Mouse (Mus musculus): Measurements from ENCODE around the gene Masp2.
A peak's percentile ranks its signal among the peaks of the same experiment; 100 is the strongest.

Gene Masp2

GRCm38 (mm10) chr4:148601871-148602270 is 483 bp upstream of the Masp2 start:
- no peak for DNase-seq

- DNase-seq, result no peak
Observed at GRCm38 (mm10) chr4:148603376-148604139, 1.2 kb downstream of the Masp2 start.

- DNase-seq, result no peak
Observed at GRCm38 (mm10) chr4:148604141-148604540, 1.8 kb downstream of the Masp2 start.

GRCm38 (mm10) chr4:148604541-148605165 is 2.3 kb downstream of the Masp2 start:
- peak; percentile 64 to 66 for DNase-seq

GRCm38 (mm10) chr4:148607758-148608157 is 5.4 kb downstream of the Masp2 start:
- peak; percentile 69 to 77 for DNase-seq

- DNase-seq, result no peak
Observed at GRCm38 (mm10) chr4:148609805-148610204, 7.5 kb downstream of the Masp2 start.

GRCm38 (mm10) chr4:148610631-148611364 is 8.4 kb downstream of the Masp2 start:
- DNase-seq, result no peak

GRCm38 (mm10) chr4:148612557-148612956 is 10.2 kb downstream of the Masp2 start:
- DNase-seq, result no peak

GRCm38 (mm10) chr4:148613738-148614137 is 11.4 kb downstream of the Masp2 start:
- DNase-seq, result no peak

GRCm38 (mm10) chr4:148619805-148620204 is 17.5 kb downstream of the Masp2 start:
- DNase-seq, result peak; percentile 33 to 60

GRCm38 (mm10) chr4:148620718-148621117 is 18.4 kb downstream of the Masp2 start:
- no peak for DNase-seq

- DNase-seq, result no peak
Observed at GRCm38 (mm10) chr4:148622485-148622884, 20.1 kb downstream of the Masp2 start.

- no peak for DNase-seq
Observed at GRCm38 (mm10) chr4:148623609-148624008, 21.3 kb downstream of the Masp2 start.

GRCm38 (mm10) chr4:148625010-148625409 is 22.7 kb downstream of the Masp2 start:
- no peak for DNase-seq

GRCm38 (mm10) chr4:148625756-148626622 is 23.6 kb downstream of the Masp2 start:
- peak in 1 of 2 experiments; percentile 41 for DNase-seq

- peak; percentile 94 to 96 for DNase-seq
Observed at GRCm38 (mm10) chr4:148626623-148627185, 24.4 kb downstream of the Masp2 start, which contains the start of gene Tardbp. Tardbp (minus strand) TSS chr4:148627019.

- DNase-seq, result no peak
Observed at GRCm38 (mm10) chr4:148627246-148627645, 24.9 kb downstream of the Masp2 start.

- DNase-seq, result peak; percentile 63 to 71
Observed at GRCm38 (mm10) chr4:148632013-148632692, 29.8 kb downstream of the Masp2 start.

GRCm38 (mm10) chr4:148633395-148634061 is 31.2 kb downstream of the Masp2 start:
- peak in 1 of 2 experiments; percentile 29 for DNase-seq

- DNase-seq, result no peak
Observed at GRCm38 (mm10) chr4:148635309-148635708, 33.0 kb downstream of the Masp2 start.

GRCm38 (mm10) chr4:148638302-148638701 is 35.9 kb downstream of the Masp2 start:
- no peak for DNase-seq

Data from lung, adult 18-20 months (tissue).